Mouse (Mus musculus): Measurements from ENCODE around the gene Cd79a.
"Not testable (repeated sequence)": the region's sequence is repeated elsewhere in the genome, so short reads cannot be mapped to it uniquely, and the experiment has no call there.

The Cd79a gene

GRCm38 (mm10) chr7:24886308-24886633 lies 10.9 kb upstream of the Cd79a start:
- DNase-seq (ENCODE audit: low spot score): no peak

- no peak for DNase-seq (ENCODE audit: low spot score)
Measured at GRCm38 (mm10) chr7:24887096-24887495, 10.1 kb upstream of the Cd79a start.

- no peak for DNase-seq (ENCODE audit: low spot score)
Measured at GRCm38 (mm10) chr7:24889431-24890220, 7.6 kb upstream of the Cd79a start.

- no peak for DNase-seq (ENCODE audit: low spot score)
Measured at GRCm38 (mm10) chr7:24890281-24891216, 6.6 kb upstream of the Cd79a start.

- DNase-seq (ENCODE audit: low spot score): no peak
Measured at GRCm38 (mm10) chr7:24891241-24892124, 5.7 kb upstream of the Cd79a start.

- no peak for DNase-seq (ENCODE audit: low spot score)
Measured at GRCm38 (mm10) chr7:24892125-24892583, 5.0 kb upstream of the Cd79a start.

- not testable (repeated sequence) for DNase-seq (ENCODE audit: low spot score)
Measured at GRCm38 (mm10) chr7:24895749-24896148, 1.4 kb upstream of the Cd79a start.

- no peak for DNase-seq (ENCODE audit: low spot score)
Measured at GRCm38 (mm10) chr7:24896269-24896668, 912 bp upstream of the Cd79a start.

- no peak for DNase-seq (ENCODE audit: low spot score)
Measured at GRCm38 (mm10) chr7:24897959-24898358, 778 bp downstream of the Cd79a start.

GRCm38 (mm10) chr7:24901114-24901513 lies 3.9 kb downstream of the Cd79a start:
- DNase-seq (ENCODE audit: low spot score): no peak

- DNase-seq (ENCODE audit: low spot score): no peak
Measured at GRCm38 (mm10) chr7:24901842-24902241, 4.7 kb downstream of the Cd79a start.

GRCm38 (mm10) chr7:24902264-24902629 lies 5.1 kb downstream of the Cd79a start:
- no peak for DNase-seq (ENCODE audit: low spot score)

- no peak for DNase-seq (ENCODE audit: low spot score)
Measured at GRCm38 (mm10) chr7:24902630-24903443, 5.7 kb downstream of the Cd79a start, which contains the start of gene Arhgef1. Arhgef1 (plus strand) TSS chr7:24902912.

GRCm38 (mm10) chr7:24903444-24903825 lies 6.3 kb downstream of the Cd79a start:
- no peak for DNase-seq (ENCODE audit: low spot score)

- peak; percentile 91 for DNase-seq (ENCODE audit: low spot score)
Measured at GRCm38 (mm10) chr7:24904070-24904483, 6.9 kb downstream of the Cd79a start.

- DNase-seq (ENCODE audit: low spot score): no peak
Measured at GRCm38 (mm10) chr7:24904936-24905335, 7.8 kb downstream of the Cd79a start.

GRCm38 (mm10) chr7:24906551-24906950 lies 9.4 kb downstream of the Cd79a start:
- DNase-seq (ENCODE audit: low spot score): no peak

- no peak for DNase-seq (ENCODE audit: low spot score)
Measured at GRCm38 (mm10) chr7:24907211-24907748, 10.1 kb downstream of the Cd79a start.

- DNase-seq (ENCODE audit: low spot score): no peak
Measured at GRCm38 (mm10) chr7:24912480-24912879, 15.3 kb downstream of the Cd79a start.

GRCm38 (mm10) chr7:24918763-24919323 lies 21.7 kb downstream of the Cd79a start:
- DNase-seq (ENCODE audit: low spot score): no peak

Data from layer of hippocampus, adult 9-10 months (tissue).